Mouse (Mus musculus): ENCODE measurements around the gene Evi5. TPM values are rescaled to one million over a fixed set of nuclear protein-coding genes. Genes with fewer than 3 reads are reported as not detected.

The Evi5 gene
- total RNA-seq, 2 experiments from 2014 or later: 42.9 to 48.2 TPM

GRCm38 (mm10) chr5:107738296-107738695, 136.6 kb downstream of the Evi5 start:
- no peak for DNase-seq

- DNase-seq: no peak
Measured at GRCm38 (mm10) chr5:107736171-107736570, 138.7 kb downstream of the Evi5 start.

DNA sequence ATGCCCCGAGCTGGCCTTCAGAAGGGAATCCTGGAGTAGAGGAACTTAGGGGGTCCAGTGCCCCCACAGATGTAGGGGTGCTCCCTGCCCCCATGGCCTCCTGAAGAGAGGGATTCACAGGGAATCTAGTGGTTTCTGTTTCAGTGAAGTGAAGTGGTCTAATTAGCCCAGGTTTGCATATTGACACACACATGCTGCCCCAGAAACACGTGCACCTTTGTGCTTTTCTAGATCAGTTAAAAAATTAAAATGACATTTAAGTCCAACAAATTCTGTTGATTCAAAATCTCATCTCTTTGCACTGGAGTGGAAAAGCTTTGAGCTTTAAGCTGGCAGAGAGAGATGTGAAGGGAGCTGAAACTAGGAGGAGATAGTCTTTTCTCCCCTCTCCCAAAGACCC, 143.1 kb downstream of the Evi5 start:
- no peak for DNase-seq

DNA sequence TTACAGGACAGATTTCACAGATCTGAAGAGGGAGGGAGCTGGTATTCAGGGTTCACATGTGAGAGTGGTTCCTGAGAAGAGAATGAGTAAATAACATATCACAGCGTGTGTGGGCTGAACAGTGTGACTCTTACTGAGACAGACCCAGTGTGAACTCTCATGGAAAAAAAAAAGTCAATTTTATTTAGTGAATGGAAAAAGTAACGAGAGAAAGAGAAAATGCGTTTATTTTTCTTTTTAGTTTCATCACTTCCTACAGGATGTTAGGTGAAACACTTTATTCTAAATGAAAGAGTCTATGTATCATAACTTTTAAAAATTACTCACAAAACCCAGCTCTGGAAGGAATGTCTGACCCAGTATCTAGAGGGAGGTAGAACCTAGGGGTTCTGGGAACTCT, 143.5 kb downstream of the Evi5 start:
- no peak for DNase-seq

GRCm38 (mm10) chr5:107727007-107727402, 147.9 kb downstream of the Evi5 start:
- no peak for DNase-seq

DNA sequence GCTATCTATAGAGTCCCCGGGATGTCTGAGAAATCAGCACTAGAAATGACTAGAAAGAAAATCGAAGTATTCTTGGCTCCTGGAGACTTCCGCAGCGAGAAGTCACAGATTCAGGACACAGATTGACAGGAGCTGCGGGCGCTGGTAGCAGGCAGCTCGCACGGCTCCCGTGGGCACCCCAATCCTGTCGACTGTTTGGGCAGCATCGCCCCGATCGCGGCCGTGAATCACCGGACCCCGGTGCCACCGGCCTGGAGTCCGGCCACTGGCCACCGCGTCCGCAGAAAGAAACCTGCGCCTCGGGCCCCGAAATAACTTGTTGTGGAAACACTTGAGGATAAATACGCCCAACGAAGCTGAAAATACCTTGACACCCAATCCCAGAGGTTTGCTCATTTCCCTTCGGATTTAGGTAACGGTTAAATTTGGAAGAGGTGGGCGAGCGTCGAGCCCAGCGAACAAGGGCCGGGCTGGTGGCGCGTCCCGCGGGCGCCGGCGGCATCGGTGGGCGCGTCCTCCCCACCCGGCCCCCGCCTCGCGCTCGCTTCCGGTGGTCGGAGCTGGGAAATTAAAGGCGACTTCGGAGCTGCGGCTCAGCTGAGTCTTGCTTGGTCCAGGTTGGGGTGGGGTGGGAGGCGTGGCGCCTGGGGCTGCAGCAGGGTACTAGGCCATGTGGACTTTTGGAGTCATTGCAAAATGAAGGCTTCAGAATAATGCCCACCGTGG, 148.5 kb downstream of the Evi5 start:
- DNase-seq: peak; percentile 13

GRCm38 (mm10) chr5:107725435-107726261, 149.3 kb downstream of the Evi5 start, which contains the start of gene Gfi1:
TSS of gene Gfi1 (minus strand) at chr5:107726036.
- no peak for DNase-seq

DNA sequence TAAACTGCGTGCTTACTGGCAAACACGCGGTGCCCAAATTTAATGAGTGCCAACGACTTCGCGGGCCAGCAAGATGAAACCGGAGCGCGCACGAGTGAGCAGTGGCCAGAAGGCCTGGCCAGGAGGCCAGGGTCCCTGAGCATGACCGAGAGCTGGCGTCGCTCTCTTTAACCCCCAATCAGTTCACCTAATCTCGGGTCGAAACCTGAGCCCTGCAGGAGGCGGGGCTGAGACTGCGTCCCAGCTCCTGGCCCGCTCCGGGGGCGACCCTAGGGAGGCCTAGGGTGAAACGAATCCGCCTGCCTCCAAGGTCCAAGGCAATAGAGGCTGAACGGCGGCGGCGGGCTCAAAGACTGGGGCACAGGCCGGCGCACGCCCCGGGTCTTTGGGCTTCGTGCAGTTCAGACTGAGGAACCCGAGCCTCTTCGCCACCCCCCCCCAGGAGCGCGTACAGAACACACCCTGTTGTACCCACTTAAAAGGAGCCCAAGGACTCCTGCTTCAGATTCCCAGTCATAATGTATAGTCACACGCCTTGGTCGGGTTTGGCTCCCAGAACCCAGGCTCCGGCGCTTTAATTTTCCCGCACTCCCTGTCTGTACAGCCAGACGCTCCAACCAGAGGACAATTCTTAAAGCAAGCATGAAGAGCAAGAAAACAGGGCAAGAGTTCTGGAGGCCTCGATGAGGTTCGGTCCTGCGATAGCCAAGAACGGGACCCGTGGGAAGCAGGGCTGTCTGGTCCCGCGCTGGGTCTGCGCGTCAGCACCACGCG, 150.1 kb downstream of the Evi5 start:
- peak; percentile 23 for DNase-seq

DNA sequence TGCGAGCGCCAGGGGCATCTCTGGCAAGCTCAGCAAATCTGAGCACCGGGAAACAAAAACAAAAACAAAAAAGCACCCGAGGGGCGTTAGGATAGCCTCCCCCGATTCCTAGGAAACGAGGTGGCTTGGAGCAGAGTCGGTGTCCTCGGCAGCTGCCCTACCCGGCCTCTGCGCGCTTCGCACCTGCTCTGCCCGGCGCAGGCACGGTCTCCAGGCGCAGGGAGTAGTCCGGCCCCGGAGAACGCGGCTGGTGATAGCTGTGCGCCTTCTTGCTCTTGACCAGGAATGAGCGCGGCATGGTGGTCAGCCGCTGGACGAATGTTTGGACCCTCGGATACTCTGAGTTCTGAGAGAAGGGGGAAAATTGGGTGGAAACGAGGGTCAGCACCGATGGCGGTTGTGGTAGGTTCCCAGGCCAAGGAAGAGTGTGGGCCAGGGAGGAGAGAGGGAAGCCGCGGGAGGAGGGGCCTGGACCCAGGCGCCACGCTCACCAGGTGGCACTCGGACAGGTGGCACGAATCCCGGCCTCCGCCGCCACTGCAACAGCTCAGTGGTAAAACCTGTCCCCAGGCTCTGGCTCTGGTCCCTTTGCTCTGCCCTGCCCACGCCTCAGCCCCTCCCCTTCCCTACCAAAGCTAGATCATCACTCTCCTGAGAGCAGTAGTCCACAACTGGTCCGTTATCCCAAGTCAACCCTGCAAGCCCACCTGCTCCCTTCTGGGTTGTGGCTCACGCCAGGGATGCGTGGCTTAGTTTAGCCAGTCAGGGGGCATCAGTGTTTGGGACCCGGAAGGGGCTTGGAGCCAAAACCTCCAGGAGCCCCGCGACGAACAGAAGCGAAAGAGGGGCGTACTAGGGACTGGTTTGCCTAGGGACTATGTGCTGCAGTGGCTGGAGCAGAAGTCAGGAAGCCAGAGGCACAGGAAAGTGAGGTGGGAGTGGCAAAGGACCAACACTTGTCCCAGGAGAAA, 151.1 kb downstream of the Evi5 start:
- DNase-seq: peak; percentile 21

GRCm38 (mm10) chr5:107722661-107723532, 152.0 kb downstream of the Evi5 start:
- peak; percentile 33 for DNase-seq

DNA sequence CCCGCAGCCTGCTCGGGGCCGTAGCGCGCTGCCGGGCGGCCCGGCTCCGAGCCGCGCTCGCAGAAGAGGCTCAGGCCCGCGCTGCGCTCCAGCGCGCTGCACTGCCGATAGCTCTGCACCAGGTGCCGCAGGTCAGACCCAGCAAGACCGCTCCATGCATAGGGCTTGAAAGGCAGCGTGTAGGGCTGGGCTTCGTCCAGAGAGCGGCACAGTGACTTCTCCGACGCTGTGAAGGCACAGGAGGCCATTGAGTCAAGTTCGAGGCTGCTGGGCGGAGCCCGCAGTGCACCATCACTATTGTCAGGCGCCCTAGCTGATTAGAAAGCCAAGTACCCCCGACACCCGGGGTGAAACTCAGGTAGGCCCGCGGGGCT, 153.3 kb downstream of the Evi5 start:
- no peak for DNase-seq

DNA sequence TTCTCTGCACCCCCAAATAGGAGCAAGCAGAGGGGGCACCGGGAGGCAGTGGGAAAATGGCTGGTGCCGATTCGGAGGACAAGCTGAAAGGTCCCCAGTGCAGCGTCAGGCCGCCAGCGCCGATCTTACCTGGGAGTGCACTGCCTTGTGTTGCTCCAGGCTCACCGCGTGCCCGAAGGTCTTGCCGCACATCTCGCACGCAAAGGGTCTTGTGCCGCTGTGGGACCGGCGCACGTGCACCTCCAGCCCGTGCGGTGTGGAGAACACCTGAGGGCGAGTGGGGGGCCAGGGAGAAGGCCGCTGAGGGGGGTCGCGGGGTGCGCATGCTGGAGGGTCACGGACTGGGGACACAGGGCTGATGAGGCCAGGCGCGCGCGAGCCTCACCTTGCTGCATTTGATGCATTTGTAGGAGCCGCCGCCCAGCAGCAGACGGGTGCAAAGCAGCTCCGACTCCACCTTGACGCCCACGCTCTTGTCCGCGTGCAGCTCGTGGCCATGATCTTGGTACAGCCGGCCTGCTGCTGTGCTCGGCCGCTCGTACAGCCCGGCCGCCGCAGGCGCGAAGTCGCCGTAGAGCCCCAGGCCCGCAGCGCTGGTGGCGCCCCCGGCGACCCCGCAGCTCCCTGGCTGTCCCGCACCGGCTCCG, 153.8 kb downstream of the Evi5 start:
- DNase-seq: no peak

- DNase-seq: no peak
Measured at GRCm38 (mm10) chr5:107720511-107720910, 154.4 kb downstream of the Evi5 start.

- no peak for DNase-seq
Measured at GRCm38 (mm10) chr5:107719786-107720185, 155.1 kb downstream of the Evi5 start.

DNA sequence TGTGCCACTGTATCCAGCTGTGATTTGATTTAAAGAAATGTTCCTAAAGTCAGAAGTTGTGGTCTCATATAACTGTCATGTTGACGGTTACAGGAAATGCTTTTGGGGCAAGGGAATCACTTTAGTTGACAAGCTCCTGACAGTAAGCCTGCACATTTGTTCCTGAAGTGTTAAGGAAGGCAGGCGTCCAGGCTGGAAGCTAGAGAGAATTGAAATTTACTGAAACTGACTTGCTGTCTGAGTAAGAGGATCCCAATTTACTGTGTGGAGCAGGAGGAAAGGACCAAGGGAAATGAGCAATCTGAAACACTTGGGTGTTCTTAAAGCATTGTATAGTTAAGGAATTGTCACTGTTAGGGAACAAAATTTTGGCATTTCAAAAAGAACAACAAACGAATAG, 155.7 kb downstream of the Evi5 start:
- no peak for DNase-seq

GRCm38 (mm10) chr5:107717871-107718361, 157.0 kb downstream of the Evi5 start:
- DNase-seq: no peak

GRCm38 (mm10) chr5:107711689-107712088, 163.2 kb downstream of the Evi5 start:
- DNase-seq: no peak

- no peak for DNase-seq
Measured at GRCm38 (mm10) chr5:107708124-107708797, 166.6 kb downstream of the Evi5 start.

DNA sequence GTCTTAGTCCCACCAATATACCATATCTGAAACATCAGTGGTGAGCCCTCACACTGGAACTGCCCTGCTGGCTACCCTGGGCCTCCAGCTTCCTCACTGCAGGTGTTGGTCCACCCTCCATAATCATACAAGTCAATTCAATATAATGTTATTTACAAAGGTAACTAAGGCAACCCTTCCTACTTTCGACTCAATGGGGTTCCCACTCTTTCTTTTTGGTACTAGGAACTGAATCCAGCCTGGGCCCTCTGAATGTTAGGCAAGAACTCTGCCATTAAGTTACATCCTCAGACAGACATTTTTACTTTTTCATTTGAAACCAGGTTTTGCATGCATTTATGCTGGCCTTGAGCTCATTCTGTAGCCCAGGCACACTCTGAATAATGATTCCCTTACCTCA, 168.6 kb downstream of the Evi5 start:
- no peak for DNase-seq

Measured in heart, postnatal 4 days (tissue).